Mouse (Mus musculus) frontal cortex, postnatal 25 days (tissue): ENCODE data around the gene Olfr704.
"Not testable (repeated sequence)": the region's sequence is repeated elsewhere in the genome, so short reads cannot be mapped to it uniquely, and the experiment has no call there.

Experiments
- DNase-seq, 2 experiments: peaks; one replicate each; pipeline ENCODE4 v3.0.0; 2022; ENCODE audit warnings: low spot score in 2 of 2

The Olfr704 gene

GRCm38 (mm10) chr7:106862885-106863284 is at the start of gene Olfr704:
Gene Olfr704 (plus strand): TSS chr7:106863185.
- no peak for DNase-seq

GRCm38 (mm10) chr7:106813829-106814228 is 49.2 kb upstream of the Olfr704 start, which contains the start of gene Olfr701:
Gene Olfr701 (plus strand): TSS chr7:106814129.
- no peak for DNase-seq

- DNase-seq, result no peak
Measured at GRCm38 (mm10) chr7:106815775-106816174, 47.2 kb upstream of the Olfr704 start.

- no peak for DNase-seq
Measured at GRCm38 (mm10) chr7:106818414-106818813, 44.6 kb upstream of the Olfr704 start.

DNA sequence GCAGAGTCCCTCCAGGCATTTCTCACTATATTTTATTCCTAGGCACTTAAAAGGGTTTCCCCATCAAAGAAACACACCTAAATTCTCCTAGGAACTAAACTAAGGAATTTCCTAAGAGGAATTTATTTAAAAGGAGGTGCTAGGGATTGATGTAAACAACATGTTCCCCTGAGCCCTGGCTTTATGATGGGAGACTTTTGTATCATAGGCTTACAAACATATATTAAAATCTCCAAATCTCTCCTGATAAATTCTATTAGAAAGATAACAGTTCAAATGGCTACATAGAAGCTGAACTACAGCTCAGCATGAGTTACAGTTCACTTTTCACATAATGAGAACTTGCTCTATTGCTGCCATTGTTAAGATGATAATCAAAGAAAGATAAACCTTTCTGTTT is 29.2 kb upstream of the Olfr704 start, which contains the start of gene Olfr702:
TSS of gene Olfr702 (minus strand) at position 101 of the 400 bp plus-strand sequence.
- DNase-seq, result no peak

GRCm38 (mm10) chr7:106843060-106843459 is 19.9 kb upstream of the Olfr704 start, which contains the start of gene Olfr703:
Gene Olfr703 (plus strand): TSS chr7:106843360.
- no peak for DNase-seq

GRCm38 (mm10) chr7:106876791-106877190 is 13.8 kb downstream of the Olfr704 start, which contains the start of gene Olfr705:
Gene Olfr705 (minus strand): TSS chr7:106876891.
- DNase-seq, result no peak

DNA sequence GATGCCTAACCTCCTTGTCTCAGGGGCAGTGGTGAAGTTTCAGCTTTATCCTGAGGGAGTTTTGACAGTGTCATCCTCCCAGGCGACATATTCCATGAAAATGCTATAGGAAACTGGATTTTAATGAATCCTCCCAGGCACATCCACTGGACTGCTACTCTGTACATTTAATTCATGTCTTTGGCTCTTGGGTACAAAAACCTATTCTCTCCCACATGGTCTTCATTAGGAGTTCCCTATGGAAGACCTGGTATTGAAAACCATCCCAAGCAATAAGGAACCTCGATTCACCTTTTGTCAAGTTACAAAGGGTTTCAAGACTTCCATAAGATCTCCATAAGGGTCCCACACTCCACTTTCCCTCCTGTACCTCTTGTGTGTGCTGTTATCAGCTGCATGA is 25.1 kb downstream of the Olfr704 start, which contains the start of gene Olfr706:
TSS of gene Olfr706 (minus strand) at position 101 of the 400 bp plus-strand sequence.
- no peak for DNase-seq

GRCm38 (mm10) chr7:106901141-106901540 is 38.2 kb downstream of the Olfr704 start, which contains the start of gene Olfr707:
Gene Olfr707 (minus strand): TSS chr7:106901241.
- not testable (repeated sequence) for DNase-seq

DNA sequence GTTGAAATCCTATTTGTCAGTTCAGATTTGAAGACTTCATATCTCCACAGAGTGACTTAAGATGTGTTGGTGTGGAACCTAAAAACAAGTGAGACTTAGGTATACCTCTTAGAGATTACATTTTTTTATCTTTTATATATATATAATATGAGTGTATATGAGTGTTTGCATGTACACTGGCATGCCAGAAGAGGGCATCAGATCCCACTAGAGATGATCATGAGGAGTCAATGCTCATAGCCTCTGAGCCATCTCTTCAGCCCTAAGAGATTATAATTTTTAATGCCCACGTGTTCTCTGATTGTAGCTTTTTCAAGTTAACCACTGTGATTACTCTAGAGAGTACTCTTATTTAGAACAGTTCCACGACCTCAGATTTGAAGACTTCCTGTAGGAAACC is 44.7 kb downstream of the Olfr704 start, which contains the start of gene Olfr1532-ps1:
TSS of gene Olfr1532-ps1 (plus strand) at position 326 of the 400 bp plus-strand sequence.
- no peak for DNase-seq
